Mouse (Mus musculus) E14TG2a.4 (cell line): ENCODE data around the gene Diaph2.

Source experiments
- H3K27me3 ChIP-seq: 2 replicates; pipeline ENCODE4 v1.6.1; 2014; ENCODE audit warnings: low read length, control low read depth; ENCODE audit not compliant: insufficient read depth
- H3K36me3 ChIP-seq: 2 replicates; pipeline ENCODE4 v1.6.1; 2014; ENCODE audit warnings: low read length, control low read depth; ENCODE audit not compliant: insufficient read depth
- H3K4me1 ChIP-seq: replicated peaks from 2 replicates; pipeline ENCODE4 v1.6.1; 2014; ENCODE audit warnings: low read depth, low read length, control low read depth
- H3K4me3 ChIP-seq: replicated peaks from 2 replicates; pipeline ENCODE4 v1.5.1; 2014; ENCODE audit warnings: mild to moderate bottlenecking, low read length
- H3K9me3 ChIP-seq: 2 replicates; pipeline ENCODE4 v1.6.1; 2014; ENCODE audit warnings: low read length, control low read depth
- CTCF ChIP-seq: conservative IDR thresholded peaks from 2 replicates; pipeline ENCODE4 v1.5.1; 2014; ENCODE audit warnings: low read length
- NANOG ChIP-seq: IDR thresholded peaks from 2 replicates; pipeline ENCODE4 v1.6.1; 2014; ENCODE audit warnings: borderline replicate concordance, low read length, mixed read lengths
- POU5F1 ChIP-seq: IDR thresholded peaks from 2 replicates; pipeline ENCODE4 v1.6.1; 2014; ENCODE audit warnings: low read length, borderline replicate concordance

Gene Diaph2

DNA sequence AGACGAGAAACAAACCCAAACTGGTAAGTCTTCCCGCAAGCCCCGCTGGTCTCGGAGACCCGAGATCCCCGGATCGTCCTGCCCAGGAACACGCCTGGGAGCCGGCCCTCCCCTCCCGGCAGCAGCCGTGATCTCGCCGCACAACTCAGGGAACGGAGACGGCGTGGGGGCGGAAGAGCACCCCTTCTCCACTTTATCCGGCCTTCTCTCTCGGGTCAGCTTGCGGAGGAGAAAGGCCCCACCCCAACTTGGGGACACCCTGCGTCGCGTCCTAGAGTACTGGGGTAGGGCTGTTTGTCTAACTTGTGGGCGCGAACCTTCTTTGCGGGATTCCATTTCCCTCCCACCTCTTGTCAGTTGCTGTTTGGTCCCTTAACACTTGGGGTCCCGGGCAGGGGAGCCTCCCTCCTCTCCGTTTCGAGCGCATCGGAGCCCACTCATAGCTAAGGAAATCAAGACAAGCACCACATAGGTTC, 590 bp downstream of the Diaph2 start:
- H3K4me1 ChIP-seq: peaks cover 12% of the 10 kb centered on the region

GRCm38 (mm10) chrX:129750606-129751005, 1.1 kb downstream of the Diaph2 start:
- no peaks in the 10 kb centered on the region for H3K27me3 ChIP-seq

More for the DNA sequence above, 590 bp downstream of the Diaph2 start:
- H3K36me3 ChIP-seq: no peaks in the 10 kb centered on the region
- TF ChIP-seq POU5F1 (no peak), NANOG (no peak), CTCF (no peak)
- peak overlapping the region; percentile 82 for H3K4me3 ChIP-seq
- H3K9me3 ChIP-seq: no peaks in the 10 kb centered on the region
- H3K27me3 ChIP-seq: no peaks in the 10 kb centered on the region

DNA sequence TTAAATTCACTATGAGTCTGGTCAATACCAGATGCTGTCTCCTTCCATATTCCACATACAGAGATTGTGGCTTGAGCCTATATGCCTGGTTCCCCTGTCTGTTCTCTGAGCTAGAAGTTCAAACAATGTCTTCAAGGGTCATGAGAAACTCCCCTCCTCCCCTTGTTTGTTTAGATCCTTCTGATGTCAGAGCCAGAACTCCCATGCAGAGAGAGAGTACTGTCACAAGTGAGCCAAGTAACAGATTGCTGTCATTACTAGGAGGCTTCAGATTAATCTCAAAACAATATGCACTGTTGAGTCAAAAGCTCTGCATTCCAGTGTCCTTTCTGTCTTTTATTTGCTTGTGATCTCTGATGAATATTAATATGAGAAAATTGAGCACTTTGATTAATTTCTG, 7.1 kb downstream of the Diaph2 start:
- TF ChIP-seq POU5F1 (no peak), CTCF (no peak), NANOG (no peak)
- no peaks in the 10 kb centered on the region for H3K27me3 ChIP-seq
- peaks cover 11% of the 10 kb centered on the region; the same call in 1 of the 2 replicates for H3K9me3 ChIP-seq
- H3K36me3 ChIP-seq: no peaks in the 10 kb centered on the region
- no peak overlapping the region for H3K4me3 ChIP-seq
- no peaks in the 10 kb centered on the region for H3K4me1 ChIP-seq

More at GRCm38 (mm10) chrX:129750606-129751005, 1.1 kb downstream of the Diaph2 start:
- no peaks in the 10 kb centered on the region for H3K36me3 ChIP-seq
- H3K9me3 ChIP-seq: no peaks in the 10 kb centered on the region
- H3K4me3 ChIP-seq: peak overlapping the region; percentile 82
- TF ChIP-seq POU5F1: no peak
- TF ChIP-seq NANOG: no peak
- TF ChIP-seq CTCF: no peak
- H3K4me1 ChIP-seq: peaks cover 12% of the 10 kb centered on the region

DNA sequence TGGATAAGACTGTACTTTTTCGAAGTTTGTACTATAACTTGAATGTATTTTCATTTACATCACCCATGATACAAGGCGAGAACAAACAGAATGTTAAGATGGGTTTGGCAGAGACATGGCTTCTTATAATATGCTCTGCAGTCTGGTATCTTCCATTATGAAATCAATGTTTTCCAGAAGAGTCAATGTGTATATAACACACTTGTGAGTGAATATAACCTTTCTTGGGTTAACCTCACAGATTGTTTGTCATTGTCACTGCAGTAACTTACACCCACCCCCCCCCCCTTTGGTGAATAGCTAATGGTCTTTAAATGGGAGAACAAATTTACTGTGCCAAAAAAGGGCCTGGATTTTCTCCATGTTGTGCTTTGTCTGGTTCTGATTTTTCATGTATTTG, 13.1 kb downstream of the Diaph2 start:
- no peak overlapping the region for H3K4me3 ChIP-seq
- peaks cover 9% of the 10 kb centered on the region; the same call in 1 of the 2 replicates for H3K9me3 ChIP-seq
- H3K27me3 ChIP-seq: no peaks in the 10 kb centered on the region
- TF ChIP-seq POU5F1 (no peak), CTCF (no peak), NANOG (no peak)
- no peaks in the 10 kb centered on the region for H3K36me3 ChIP-seq
- H3K4me1 ChIP-seq: no peaks in the 10 kb centered on the region

DNA sequence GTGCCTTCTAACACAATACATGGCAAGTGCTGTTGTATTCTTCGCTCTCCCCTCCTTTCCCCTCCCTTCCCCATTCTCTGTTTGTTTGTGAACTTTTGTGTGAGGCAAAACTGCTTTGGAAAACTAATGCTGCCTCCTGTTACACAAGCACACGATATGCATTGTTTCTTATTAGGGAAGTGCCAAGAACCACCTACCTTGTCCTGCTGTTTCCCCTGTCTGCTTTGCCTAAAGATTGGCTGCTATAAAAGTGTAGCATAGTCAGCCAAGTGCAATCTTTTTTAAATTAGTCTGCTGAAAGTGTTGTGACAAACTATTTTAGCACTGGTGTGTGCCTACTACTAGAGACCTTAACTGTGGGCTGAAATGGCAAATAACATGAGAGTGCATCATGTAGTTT, 15.8 kb downstream of the Diaph2 start:
- TF ChIP-seq POU5F1: no peak
- TF ChIP-seq CTCF: no peak
- TF ChIP-seq NANOG: no peak
- Histone ChIP-seq H3K4me3 (no peak overlapping the region), H3K9me3 (no peaks in the 10 kb centered on the region), H3K27me3 (no peaks in the 10 kb centered on the region), H3K4me1 (no peaks in the 10 kb centered on the region), H3K36me3 (no peaks in the 10 kb centered on the region)

DNA sequence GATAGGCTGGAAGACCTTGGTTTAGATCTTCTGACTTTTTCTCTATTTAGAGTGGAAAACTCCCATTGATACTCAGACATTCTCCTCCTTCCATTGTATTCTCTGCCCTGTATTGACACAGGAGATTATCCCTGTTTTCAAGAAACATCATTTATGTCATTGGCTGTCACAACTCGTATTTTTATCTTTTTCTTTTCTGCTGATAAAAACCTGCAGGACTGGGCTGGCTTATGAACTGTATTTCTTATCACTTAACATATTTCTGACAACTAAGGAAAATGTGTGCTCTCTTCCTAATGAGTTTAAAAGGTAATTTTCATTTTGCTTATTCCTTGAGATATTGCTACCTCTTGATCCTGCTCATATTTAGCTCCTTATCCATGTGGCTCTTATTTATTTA, 17.3 kb downstream of the Diaph2 start:
- Histone ChIP-seq H3K27me3 (no peaks in the 10 kb centered on the region), H3K36me3 (no peaks in the 10 kb centered on the region), H3K4me1 (no peaks in the 10 kb centered on the region), H3K9me3 (no peaks in the 10 kb centered on the region), H3K4me3 (no peak overlapping the region)
- no peak for TF ChIP-seq NANOG
- no peak for TF ChIP-seq CTCF
- TF ChIP-seq POU5F1: no peak

GRCm38 (mm10) chrX:129770625-129771024, 21.1 kb downstream of the Diaph2 start:
- H3K36me3 ChIP-seq: no peaks in the 10 kb centered on the region
- no peaks in the 10 kb centered on the region for H3K9me3 ChIP-seq
- no peak for TF ChIP-seq POU5F1
- no peak for TF ChIP-seq CTCF
- no peak for TF ChIP-seq NANOG
- no peaks in the 10 kb centered on the region for H3K27me3 ChIP-seq
- peaks cover 18% of the 10 kb centered on the region for H3K4me1 ChIP-seq
- no peak overlapping the region for H3K4me3 ChIP-seq

- Histone ChIP-seq H3K36me3 (no peaks in the 10 kb centered on the region), H3K4me3 (0 out of 2 replicates have a peak overlapping the region, but pooled peaks have one; percentile 17), H3K27me3 (no peaks in the 10 kb centered on the region), H3K4me1 (peaks cover 18% of the 10 kb centered on the region), H3K9me3 (no peaks in the 10 kb centered on the region)
- no peak for TF ChIP-seq POU5F1
- no peak for TF ChIP-seq CTCF
- TF ChIP-seq NANOG: no peak
Measured at GRCm38 (mm10) chrX:129773556-129774255, 24.2 kb downstream of the Diaph2 start.

GRCm38 (mm10) chrX:129774478-129774877, 24.9 kb downstream of the Diaph2 start:
- TF ChIP-seq NANOG (peak; percentile 96), CTCF (no peak), POU5F1 (no peak)
- Histone ChIP-seq H3K27me3 (no peaks in the 10 kb centered on the region), H3K4me3 (peak overlapping the region; percentile 17; the same call in 1 of the 2 replicates), H3K9me3 (no peaks in the 10 kb centered on the region), H3K4me1 (peaks cover 18% of the 10 kb centered on the region), H3K36me3 (no peaks in the 10 kb centered on the region)
